Mouse (Mus musculus) CD4-positive, CD25-positive, alpha-beta regulatory T cell, adult 4 months (primary cell): ENCODE measurements around the gene Nol10. TPM values are rescaled to one million over a fixed set of nuclear protein-coding genes. Genes with fewer than 3 reads are reported as not detected.

ENCODE experiments used
- ATAC-seq: one replicate; pipeline ENCODE4 v1.8.0; 2017
- polyA plus RNA-seq, 2 experiments: library from polyadenylated mRNA; unstranded; fragments of 100-300 nt; shearing (Covaris generic); gene quantifications; one replicate each; pipeline ENCODE4 v1.2.1; 2017

Gene Nol10
- polyA plus RNA-seq, 2 experiments from 2014 or later = 29.4 to 39.4 TPM

DNA sequence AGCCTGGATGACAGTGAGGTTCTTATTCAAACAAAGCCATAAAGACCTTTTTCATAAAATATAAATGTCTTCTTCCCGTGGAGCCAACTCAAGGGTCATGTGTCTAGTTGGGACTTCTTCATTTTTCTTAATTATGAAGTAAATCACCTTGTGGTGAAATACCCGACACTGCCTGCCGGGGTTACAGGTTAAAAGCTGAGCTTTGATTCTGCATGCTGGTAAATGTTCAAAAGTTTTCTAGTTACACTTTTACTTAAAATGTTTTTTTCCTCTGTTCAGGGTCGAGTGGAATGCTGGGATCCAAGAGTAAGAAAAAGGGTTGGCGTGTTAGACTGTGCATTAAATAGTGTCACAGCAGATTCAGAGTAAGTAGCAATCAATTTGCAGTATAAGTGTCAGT, 14.1 kb downstream of the Nol10 start:
- no peak for ATAC-seq

DNA sequence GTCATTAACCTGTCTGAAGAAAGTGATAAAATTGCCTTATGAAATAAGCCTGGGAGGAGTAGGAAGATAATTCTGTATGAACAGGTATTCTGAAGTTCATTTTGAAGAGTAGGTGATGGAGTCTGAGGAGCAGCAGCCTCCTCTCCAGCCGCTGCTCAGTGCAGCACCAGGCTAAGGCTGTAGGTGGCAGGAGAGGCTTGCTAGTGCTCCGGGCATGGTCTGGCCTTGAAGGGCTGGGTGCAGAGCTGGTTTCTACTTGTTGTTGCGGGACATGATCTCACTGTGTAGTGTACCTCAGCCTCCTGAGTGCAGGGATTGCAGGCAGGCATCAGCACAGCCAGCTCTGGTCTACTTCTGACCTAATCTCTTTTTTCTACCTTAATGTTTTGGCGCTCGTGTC, 18.7 kb downstream of the Nol10 start:
- peak; percentile 99 for ATAC-seq

DNA sequence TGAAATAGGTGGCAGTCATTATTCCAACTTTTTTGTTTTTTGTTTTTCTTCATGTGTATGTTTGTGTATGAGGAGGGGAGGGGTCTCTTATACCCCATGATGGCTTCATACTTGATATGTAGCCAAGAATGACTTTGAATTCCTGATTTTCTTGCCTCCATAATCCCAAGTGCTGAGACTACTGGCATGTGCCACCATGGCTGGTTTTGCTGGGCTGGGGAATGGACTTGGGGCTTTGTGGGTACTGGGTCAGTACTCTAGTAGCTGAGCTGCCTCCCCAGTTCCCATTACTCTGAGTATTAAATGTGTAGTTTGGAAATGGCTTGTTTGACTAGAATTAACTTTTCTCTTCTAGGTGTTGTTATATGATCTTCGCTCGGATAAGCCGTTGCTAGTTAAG, 20.9 kb downstream of the Nol10 start:
- ATAC-seq = no peak

DNA sequence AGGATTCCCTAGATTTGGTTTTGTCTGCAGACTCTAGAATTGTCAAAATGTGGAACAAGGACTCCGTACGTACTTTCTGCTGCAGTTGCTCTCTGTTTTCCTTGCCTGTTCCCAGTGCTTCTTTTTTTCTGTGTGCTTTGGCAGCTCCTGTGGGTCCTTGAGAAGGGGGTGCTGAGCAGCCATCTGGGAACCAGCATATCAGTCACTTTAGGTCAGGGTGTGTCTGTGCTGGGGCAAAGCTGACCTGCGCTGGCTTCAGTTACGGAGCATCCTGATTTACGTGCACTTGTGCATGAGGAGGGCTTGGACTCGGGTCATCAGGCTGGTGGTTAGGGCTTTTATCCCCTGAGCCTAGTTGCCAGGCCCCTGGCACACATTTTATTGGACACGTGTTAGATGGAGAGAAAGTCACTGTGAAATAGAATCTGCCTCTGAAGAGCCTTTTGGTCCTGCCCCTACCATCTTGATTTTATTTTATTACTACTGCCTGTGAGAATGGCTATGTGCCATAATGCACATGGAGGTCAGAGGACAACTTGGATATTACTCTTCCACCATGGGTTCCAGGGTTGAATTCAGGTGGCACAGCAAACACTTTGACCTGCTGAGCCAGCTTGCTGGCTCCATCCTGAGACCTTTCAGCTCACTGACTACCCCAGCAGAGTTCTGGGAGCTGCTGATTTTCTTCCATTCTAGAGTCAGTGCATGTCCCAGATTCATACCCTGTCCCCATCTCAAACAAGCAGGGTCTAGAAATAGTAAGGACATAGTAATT, 21.5 kb downstream of the Nol10 start:
- no peak for ATAC-seq

DNA sequence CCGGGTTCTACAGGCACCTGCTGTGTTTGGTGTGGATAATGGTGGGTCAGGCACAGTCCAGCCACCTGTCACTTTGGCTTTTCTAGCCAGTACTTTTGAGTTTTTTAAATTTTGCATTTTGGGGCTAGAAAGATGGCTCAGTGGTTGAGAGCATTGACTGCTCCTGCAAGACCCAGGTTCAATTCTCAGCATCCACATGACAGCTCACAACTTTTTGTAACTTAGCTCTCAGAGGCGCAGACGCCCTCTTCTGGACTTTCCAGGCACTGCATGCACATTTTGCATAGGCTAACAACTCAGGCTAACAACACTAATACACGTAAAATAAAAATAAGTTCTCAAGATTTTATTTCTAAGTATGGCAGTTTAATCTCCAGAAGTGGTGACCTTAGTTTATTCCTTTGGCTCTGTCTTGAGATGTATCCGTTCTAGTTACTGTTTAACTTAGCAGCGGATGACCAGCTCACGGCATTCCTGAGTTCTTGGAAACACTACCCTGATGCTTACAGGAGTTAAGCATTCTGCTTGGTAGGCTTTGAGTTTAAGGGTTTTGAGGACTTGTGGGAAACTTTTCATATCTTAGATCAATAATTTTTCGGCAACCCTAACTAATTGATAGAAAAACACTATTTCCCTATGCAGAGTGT, 23.5 kb downstream of the Nol10 start:
- ATAC-seq = no peak

DNA sequence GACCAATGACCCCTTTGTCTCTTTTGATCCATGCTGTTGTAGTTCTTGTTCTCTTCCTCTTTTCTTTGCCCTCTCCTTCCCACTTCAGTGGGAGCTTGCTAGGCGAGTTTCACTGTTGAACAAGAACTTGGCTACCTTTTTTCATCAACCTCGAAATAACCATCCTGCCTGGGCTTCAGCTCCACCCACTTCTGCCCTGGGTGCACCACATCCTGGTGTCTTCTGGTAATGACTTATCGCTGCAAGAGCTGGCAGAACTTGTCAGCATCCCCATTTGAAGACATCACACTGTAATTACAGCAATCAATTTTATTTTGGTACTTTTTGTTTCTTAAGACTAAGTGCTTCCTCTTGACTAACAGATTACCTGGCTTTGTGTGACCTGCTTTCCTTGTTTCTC, 24.4 kb downstream of the Nol10 start:
- ATAC-seq = peak; percentile 81

DNA sequence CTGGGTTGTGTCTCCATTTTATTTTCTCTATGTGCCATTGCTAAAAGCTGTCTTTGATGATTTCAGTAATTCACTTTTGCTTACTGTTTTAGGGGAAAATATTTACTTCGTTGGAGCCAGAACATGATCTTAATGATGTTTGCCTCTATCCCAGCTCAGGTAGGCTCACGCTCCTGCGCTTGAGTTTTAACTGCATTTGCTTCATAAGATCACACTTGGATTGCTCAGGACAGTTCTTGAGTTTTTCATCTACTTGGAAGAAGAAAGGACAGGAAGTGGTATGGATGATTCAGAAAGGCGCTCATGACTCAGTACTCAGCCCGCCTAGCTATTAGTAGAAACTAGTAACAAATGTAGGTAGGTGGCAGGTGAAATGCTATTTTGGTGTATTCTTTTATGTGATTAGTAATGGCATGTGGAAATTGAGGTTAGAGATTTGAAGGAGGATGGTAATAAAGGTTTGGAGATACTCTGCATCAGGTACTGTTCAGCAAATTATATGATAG, 25.3 kb downstream of the Nol10 start:
- peak; percentile 66 for ATAC-seq

DNA sequence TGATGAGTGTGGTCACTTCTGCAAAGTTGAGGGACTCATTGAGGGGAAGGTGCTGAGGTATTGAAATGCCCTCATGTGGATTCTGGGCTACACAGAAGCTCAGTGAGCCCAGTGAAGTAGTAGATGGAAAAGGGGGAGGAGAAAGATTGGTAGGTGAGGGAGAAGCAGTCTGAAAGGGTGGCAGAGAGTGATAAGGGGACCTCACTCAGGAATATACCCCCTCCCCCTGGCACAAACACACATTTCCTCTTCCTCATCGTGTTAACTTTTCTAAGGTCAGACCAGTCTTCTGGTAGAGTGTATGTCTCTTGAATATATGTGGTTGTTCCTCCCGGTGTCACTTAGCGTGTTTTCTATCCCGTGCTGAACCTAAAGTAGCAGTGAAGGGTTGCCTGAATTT, 27.0 kb downstream of the Nol10 start:
- ATAC-seq = no peak

DNA sequence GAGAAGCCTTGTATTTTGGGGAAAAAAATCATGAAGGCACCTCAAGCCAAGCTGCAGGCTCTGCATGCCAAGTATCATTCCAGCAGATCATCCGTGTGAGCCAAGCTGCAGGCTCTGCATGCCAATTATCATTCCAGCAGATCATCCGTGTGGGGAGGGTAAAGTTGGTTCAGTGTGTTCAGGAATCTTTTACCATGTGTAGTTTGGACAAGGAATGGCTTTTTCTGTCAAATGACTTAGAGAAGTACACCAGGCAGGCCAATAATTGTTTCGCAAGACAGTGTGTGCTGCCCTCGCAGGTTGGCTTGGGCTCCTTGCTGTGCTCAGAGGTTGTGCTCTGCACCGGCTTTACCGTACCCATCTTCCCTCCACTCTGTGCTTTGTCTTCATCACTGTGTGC, 28.3 kb downstream of the Nol10 start:
- no peak for ATAC-seq

DNA sequence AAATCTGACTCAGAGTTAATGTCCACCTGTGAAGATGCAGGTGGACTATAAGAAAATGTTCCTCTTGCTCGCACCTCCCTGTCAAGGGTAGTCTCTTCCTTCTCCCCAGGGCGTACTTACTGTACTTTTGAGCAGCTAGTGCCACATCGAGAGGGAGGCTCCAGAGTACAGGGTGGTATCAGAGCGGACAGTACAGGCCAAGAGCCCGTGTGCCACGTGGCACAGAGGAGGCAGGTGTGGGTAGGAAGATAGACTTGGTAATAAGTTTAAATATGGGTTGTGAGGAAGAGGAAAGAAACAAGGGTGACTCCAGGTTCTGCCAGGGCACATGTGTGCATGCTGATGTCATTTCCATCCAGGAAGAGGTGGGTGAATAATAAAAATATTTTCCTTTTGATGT, 32.7 kb downstream of the Nol10 start:
- ATAC-seq = peak; percentile 49

DNA sequence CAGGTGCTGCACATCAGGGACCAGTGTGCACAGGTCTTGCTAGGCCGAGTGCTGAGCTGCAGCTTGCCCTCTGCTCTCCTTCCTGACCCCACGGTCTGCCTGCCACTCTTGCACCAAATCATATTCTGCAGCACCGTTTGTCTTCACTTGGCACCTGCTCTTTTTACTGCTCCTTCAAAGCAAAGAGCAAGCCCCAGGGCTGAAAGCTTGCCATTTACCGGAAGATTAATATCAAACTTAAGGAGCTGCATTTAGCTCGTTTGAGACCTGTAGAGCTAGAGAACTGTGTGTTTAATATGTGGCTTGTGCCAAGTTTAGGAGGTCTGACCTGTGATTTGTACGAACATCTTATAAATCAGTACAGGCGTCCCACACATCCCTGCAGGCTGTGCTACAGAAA, 34.5 kb downstream of the Nol10 start:
- ATAC-seq = no peak

DNA sequence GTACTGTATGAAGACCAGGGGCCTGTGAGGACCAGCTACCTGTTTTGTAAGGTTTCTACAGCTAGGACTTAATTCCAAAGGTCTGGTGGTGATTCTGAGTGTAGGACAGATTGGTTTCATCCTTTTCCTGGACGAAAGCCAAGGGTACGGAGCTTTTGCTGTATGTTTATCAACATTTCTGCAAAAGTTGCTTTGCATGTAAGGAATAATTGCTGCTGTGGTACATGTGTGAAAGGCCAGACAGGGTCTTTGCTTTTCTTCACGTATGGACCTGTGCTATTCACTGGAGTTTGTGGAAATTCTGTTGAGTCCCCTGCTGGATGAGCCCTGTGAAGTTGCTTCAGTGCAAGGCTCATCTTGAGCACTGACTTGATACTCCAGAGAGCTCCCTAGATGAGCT, 38.6 kb downstream of the Nol10 start:
- ATAC-seq = no peak

DNA sequence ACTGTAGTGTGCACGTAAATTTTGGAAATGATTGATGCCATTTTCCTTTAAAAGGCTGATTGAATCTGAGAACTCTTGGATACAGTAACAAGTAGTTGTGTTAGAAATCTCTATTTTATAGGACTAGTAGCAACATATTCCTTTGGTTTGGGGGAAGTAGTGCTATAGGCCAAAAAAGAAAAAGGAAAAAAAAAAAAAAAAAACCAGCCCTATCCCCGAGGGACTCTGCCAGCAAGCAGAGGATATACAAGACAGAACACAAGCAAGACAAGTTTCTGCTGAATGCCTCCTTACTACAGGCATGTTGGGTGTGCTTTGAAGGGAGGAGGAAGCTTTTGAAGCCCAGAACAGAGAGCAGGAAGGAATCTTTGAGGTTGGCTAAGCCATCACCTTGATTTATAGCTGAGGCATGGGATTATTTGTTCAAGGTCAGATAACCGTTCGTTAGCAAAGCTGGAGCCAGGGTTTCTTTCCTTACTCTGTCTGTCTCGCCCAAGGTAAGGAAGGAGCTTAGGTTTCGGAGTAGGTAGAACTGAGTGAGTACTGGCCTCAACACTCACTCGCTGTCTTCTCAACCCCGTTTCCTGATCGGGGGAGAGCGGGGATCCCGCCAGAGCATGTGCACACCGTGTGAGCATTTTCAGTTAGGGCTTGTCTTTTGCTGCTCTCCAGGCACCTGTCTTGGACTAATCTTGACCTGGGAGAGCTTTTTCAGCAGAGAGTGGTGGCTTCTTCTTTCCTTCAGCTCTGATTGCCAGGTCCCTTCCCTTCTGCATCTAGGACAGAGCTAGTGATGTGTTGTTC, 39.3 kb downstream of the Nol10 start:
- no peak for ATAC-seq

DNA sequence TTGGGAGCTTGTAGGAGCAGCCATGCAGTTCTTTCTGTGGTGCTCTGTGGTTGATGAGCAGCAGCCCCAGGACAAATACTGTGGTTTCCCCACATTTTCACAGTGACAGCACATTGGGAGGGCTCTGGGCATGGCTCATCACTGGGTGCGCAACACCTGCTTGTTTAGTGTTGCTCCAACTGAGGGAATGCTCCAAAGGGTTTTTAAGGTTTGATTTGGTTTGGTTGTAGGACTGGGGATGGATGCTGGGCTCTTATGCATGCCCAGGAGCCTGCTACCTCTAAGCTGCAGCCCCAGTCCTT, 39.8 kb downstream of the Nol10 start:
- no peak for ATAC-seq

DNA sequence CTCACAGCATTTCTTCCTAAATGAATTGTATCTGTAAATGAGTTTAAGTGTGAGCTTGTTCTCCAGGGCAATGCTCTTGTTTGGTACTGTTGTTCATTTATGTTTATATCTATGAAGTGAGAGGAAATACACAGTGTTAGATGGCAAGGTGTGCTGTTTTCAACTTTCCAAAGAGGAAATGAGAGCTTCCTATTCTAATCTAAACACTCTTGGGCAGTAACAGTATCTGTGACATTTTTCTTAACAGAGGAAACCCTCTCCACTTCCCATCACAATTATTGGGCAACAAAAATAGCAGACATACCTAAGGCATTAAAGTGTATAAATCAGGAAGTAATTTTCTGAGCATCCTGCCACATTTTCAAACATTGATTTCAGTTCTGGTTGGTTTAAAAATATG, 41.8 kb downstream of the Nol10 start:
- ATAC-seq = no peak

DNA sequence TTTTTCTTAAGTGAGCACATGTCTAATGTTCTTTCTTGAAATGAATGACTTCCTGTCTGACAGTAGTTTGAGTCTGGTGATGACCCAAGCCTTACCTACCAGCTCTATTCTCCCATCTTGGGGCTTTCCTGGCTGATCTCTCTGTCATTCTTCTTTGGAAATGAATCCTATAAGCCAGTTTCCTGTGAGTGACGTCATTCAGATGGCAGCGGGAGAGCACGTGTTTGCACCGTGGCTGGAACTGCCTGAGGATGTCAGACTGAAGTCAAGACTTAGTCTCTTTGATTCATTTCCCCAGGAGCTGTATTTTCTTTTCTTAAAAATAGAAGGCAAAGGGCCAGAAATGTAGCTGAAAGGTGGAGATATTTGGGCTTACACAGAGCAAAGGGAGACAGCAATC, 42.3 kb downstream of the Nol10 start:
- ATAC-seq = peak; percentile 82

DNA sequence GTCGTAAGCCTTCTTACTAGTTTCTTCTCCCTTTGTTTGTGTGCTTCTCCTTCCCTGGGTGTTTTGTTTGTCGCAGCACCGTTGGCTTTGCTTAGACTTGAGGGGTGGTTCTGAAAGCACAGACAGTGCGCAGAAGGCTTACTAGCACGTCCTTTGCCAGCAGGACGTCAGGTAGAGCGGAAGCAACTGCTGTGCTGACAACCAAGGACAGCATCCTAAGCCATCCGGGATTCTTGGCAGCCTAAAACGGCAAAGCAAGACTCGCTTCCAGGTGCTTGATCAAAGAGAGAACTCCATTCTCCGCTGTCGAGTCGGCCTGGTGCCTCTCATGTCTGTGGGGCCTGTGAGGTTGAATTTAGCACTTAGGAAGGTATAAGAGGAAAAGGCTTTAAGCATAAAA, 44.9 kb downstream of the Nol10 start:
- no peak for ATAC-seq

DNA sequence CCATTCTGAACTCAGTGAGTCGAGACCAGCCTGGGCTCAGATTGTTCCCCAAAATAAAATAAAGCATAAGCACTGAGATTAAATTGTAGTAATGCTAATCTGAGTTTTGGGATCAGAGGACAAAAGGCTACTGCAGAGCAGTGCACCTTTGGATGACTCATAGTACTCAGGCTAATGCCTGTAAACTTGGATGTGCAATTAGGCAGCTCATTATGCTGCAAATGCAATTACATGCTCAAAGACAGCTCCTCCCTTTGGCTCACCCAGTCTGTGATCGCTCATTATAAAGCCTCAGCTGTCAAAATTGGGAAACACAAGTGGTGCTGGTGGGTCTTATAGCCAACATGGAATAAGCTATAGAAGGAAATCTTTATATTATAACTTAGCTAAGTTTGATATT, 48.9 kb downstream of the Nol10 start:
- ATAC-seq = no peak

DNA sequence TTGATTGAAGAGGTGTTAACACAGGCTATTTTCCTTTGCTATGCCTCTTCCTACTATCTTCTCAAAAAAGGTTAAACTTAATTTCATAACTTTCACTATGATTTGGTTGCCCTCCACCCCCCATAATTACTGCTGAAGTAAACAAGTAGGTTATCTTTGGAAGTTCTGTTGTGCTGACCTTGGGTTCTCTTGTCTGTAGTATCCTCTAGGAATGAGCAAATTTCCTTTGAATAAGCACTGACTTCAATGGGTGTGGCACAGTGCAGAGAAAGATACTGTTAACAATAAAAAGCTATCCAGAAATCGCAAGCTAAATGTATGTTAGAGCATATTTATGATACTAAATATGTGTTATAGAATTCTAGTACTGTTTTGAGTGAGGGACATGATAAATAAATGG, 53.2 kb downstream of the Nol10 start:
- peak; percentile 17 for ATAC-seq

DNA sequence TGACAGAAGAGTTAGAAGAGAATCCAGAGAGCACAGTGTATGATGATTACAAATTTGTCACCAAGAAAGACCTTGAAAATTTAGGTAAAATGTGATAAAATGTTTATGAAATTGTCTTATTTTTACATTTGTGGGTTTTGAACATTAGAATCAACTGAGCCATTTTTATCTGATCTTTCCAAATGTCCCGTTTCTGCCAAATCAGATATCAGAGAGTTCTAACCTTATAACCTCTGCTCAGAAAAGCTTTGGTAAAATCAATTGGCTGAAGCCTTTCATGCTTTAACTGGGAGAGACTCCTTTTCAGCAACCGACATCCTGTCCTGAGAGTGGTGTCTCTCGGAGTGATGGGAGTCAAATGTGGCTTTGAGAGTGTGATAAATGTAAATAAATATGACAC, 53.9 kb downstream of the Nol10 start:
- ATAC-seq = no peak

DNA sequence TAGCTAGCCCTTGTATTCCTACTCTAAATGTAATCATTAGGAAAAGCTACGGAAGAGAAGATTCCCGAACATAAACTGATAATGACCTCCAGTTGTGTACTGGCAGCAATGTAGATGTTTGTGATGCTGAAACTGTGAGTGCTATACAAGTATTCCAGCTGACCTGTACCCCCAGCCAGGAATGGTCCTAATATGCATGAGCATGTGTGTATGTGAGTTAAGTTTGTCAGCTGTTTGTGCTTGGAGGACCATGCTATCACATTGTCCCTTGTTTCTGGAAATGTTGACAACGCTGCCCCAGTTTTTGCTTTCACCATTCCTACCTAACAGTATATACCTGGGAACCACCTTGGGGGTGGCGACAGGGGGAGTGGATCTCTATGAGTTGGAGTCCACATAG, 55.7 kb downstream of the Nol10 start:
- no peak for ATAC-seq

DNA sequence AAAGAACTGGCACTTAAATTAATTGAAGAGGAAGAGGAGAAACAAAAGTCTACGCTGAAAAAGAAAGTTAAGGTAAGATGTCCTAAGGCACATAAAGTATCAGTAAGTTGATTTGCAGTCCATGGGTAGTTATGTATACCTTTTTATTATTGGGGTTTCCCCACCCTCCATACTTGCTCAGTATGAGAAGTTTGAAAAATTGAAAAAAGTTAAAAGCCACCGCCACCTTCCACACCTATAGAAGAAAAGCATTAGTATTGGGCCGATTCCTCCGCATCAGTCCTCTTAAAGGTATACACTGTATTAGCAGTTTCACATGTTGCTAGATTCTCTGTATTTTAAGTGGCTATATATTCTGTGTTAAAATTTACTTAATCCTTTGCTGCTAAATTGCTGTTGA, 58.6 kb downstream of the Nol10 start:
- peak; percentile 45 for ATAC-seq

DNA sequence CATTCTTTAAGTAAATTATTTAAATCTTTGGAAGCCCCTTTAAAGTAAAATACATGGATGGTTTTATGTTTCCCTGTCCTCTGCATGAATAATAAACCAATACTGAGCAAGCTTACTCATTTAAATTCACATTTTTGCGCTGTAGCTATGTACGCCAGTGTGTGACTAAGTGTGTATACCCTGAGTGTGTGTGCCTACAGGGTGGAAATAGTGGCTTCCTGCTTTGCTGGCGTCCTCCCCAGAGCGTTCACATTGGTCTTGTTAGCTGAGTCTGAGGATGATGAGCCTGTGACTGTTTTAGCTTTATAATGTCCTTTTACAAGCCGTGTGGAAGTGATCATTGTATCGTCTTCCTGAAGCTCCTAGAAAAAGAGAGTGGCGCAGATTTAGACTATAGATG, 60.1 kb downstream of the Nol10 start:
- ATAC-seq = peak; percentile 65

DNA sequence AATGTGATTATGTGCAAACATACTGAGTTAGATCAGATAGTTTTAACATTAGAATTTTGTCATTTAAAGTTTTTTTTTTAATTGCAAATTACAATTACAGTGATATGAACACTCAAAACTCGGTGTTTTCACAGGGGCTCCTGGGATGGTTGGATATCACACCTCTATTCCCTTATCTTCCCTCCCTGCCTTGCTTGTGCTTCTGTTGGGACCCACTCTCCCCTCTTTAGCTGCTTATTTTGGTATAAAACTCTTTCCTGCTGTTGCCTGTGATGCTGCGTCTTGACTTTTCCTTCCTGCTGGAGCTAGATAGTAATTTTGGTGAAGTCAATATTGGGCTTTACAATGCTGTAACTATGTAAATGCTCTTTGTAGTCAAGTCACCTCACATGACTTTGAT, 63.0 kb downstream of the Nol10 start:
- ATAC-seq = no peak
